Mouse (Mus musculus) CH12.LX (cell line): Measurements from ENCODE around the gene Hspa5. TPM values are rescaled to one million over a fixed set of nuclear protein-coding genes. Genes with fewer than 3 reads are reported as not detected.
A peak's percentile ranks its signal among the peaks of the same experiment; 100 is the strongest.
"Not testable (repeated sequence)": the region's sequence is repeated elsewhere in the genome, so short reads cannot be mapped to it uniquely, and the experiment has no call there.

Experiments
- DNase-seq: peaks from one replicate; pipeline ENCODE4 v3.0.0-alpha.2; 2013; ENCODE audit errors: extremely low read depth
- H3K27ac ChIP-seq: 2 replicates; pipeline ENCODE4 v1.5.1; 2012; ENCODE audit warnings: low read depth, mild to moderate bottlenecking, control low read depth, moderate library complexity; ENCODE audit not compliant: insufficient read depth
- H3K27me3 ChIP-seq: replicated peaks from 2 replicates; pipeline ENCODE3; 2012; ENCODE audit warnings: inconsistent platforms
- H3K36me3 ChIP-seq, 2 experiments: replicated peaks in 1 of 2; 2 replicates each; pipeline versions ENCODE3 to v1.6.1; 2012; ENCODE audit warnings: inconsistent platforms in 1 of 2, low read length in 1 of 2, mild to moderate bottlenecking in 1 of 2, mixed read lengths in 1 of 2, moderate library complexity in 1 of 2; ENCODE audit not compliant: control insufficient read depth in 1 of 2, insufficient read depth in 1 of 2
- H3K4me1 ChIP-seq, 2 experiments: 2 replicates each; pipeline ENCODE4 v1.6.1; 2012; ENCODE audit warnings: inconsistent platforms in 1 of 2, moderate library complexity in 1 of 2; ENCODE audit not compliant: insufficient read depth in 2 of 2, control insufficient read depth in 1 of 2
- H3K4me2 ChIP-seq: 2 replicates; pipeline ENCODE4 v1.6.1; 2012; ENCODE audit warnings: low read depth, mild to moderate bottlenecking, control low read depth; ENCODE audit not compliant: poor library complexity, insufficient read depth, severe bottlenecking
- H3K4me3 ChIP-seq, 3 experiments: fragments of 150-350 bp in 1 of 3; sonication (generic) in 1 of 3; replicated peaks in 1 of 3; 2 replicates each; pipeline versions ENCODE3 to v1.5.1; 2011 to 2012; ENCODE audit warnings: low read depth in 2 of 3, low read length in 2 of 3, mild to moderate bottlenecking in 2 of 3, moderate library complexity in 2 of 3, control low read depth in 1 of 3, improper control_type of control experiment in 1 of 3, inconsistent platforms in 1 of 3, mixed read lengths in 1 of 3; ENCODE audit not compliant: poor library complexity in 1 of 3
- H3K79me2 ChIP-seq: replicated peaks from 2 replicates; pipeline ENCODE4 v1.6.1; 2012; ENCODE audit warnings: mild to moderate bottlenecking, moderate library complexity; ENCODE audit not compliant: control insufficient read depth, poor library complexity, insufficient read depth, severe bottlenecking; ENCODE audit errors: extremely low read depth
- H3K9ac ChIP-seq: 2 replicates; pipeline ENCODE4 v1.6.1; 2012; ENCODE audit warnings: low read depth, mild to moderate bottlenecking, control low read depth, moderate library complexity; ENCODE audit not compliant: insufficient read depth
- H3K9me3 ChIP-seq: replicated peaks from 2 replicates; pipeline ENCODE3; 2012; ENCODE audit warnings: low read length, inconsistent platforms, mixed read lengths
- CTCF ChIP-seq, 2 experiments: IDR thresholded peaks in 1 of 2; conservative IDR thresholded peaks in 1 of 2; 2 replicates each; pipeline ENCODE4 v1.5.1; 2011 to 2012; ENCODE audit warnings: low read depth in 2 of 2, low read length in 2 of 2, improper control_type of control experiment in 1 of 2, inconsistent platforms in 1 of 2, mild to moderate bottlenecking in 1 of 2, moderate library complexity in 1 of 2
- ETS1 ChIP-seq: conservative IDR thresholded peaks from 2 replicates; pipeline ENCODE4 v1.6.1; 2012; ENCODE audit warnings: low read depth, mild to moderate bottlenecking, inconsistent platforms, low read length, improper control_type of control experiment, moderate library complexity
- IRF4 ChIP-seq: IDR thresholded peaks from 2 replicates; pipeline ENCODE4 v1.6.1; 2014; ENCODE audit warnings: low read depth, mild to moderate bottlenecking, inconsistent platforms, low read length, improper control_type of control experiment
- JUND ChIP-seq: conservative IDR thresholded peaks from 2 replicates; pipeline ENCODE4 v1.6.1; 2011; ENCODE audit warnings: low read depth, low read length, improper control_type of control experiment
- MXI1 ChIP-seq: IDR thresholded peaks from 2 replicates; pipeline ENCODE4 v1.6.1; 2011; ENCODE audit warnings: mild to moderate bottlenecking, low read depth, low read length, improper control_type of control experiment
- RCOR1 ChIP-seq: conservative IDR thresholded peaks from 2 replicates; pipeline ENCODE4 v1.6.1; 2012; ENCODE audit warnings: low read depth, mild to moderate bottlenecking, inconsistent platforms, low read length, improper control_type of control experiment
- TBP ChIP-seq: conservative IDR thresholded peaks from 2 replicates; pipeline ENCODE4 v1.6.1; 2011; ENCODE audit warnings: low read depth, low read length, improper control_type of control experiment
- TCF12 ChIP-seq: IDR thresholded peaks from 2 replicates; pipeline ENCODE4 v1.6.1; 2014; ENCODE audit warnings: low read depth, mild to moderate bottlenecking, inconsistent platforms, low read length, improper control_type of control experiment
- ZC3H11A ChIP-seq: IDR thresholded peaks from 2 replicates; pipeline ENCODE4 v1.6.1; 2012; ENCODE audit warnings: low read depth, mild to moderate bottlenecking, inconsistent platforms, low read length, improper control_type of control experiment
- dilution Hi-C: fragments of 300-500 bp; cut with MboI; formaldehyde crosslinking; loops from 2 replicates; pipeline ENCODE4 v1.14.3; 2020; ENCODE audit warnings: low sequenced_read_pairs; ENCODE audit not compliant: extremely low pct_unique_long_range_greater_than_20kb, extremely low pct_ligation_motif_present
- in situ Hi-C: fragments of 300-500 bp; cut with MboI; formaldehyde crosslinking; loops from 3 replicates; pipeline ENCODE4 v1.14.3; 2019; ENCODE audit warnings: low sequenced_read_pairs, low pct_ligation_motif_present, low pct_unique_long_range_greater_than_20kb, mixed read lengths
- polyA plus RNA-seq: library from polyadenylated mRNA; unstranded; fragments of >175 nt; gene quantifications from 2 replicates; pipeline ENCODE4 v1.2.1, GENCODE M21; 2012; ENCODE audit warnings: low read depth; ENCODE audit not compliant: insufficient read length
- total RNA-seq, 2 experiments: library from RNA; depleted of rRNA; stranded (reverse); fragments of 300-350 nt in 1 of 2; fragments of >200 nt in 1 of 2; gene quantifications; 2 replicates each; pipeline ENCODE4 v1.2.3; 2012 to 2014

Hspa5 gene
- total and polyA plus RNA-seq, 3 experiments = 791 to 1,168 (median 866) TPM

DNA sequence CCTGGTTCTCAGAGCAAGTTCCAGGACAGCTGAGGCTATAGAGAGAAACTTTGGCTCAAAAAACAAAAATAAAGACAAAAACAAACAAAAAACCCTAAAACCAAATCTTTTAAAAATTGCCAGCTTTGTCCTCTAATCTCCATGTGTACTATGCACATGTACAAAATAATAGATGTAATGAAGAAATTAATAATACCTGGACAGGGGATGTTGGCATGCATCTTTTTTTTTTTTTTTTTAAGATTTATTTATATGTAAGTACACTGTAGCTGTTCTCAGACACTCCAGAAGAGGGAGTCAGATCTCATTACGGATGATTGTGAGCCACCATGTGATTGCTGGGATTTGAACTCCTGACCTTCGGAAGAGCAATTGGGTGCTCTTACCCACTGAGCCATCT lies 20.8 kb downstream of the Hspa5 start:
- dilution Hi-C loops, DNase-seq, H3K4me3 ChIP-seq, H3K9ac ChIP-seq, H3K27me3 ChIP-seq, H3K27ac ChIP-seq, H3K9me3 ChIP-seq, H3K79me2 ChIP-seq, H3K4me2 ChIP-seq: not testable (repeated sequence)
- Histone ChIP-seq H3K4me1 (peaks cover 3 to 17% of the 10 kb centered on the region in 2 experiments; a peak in 2 of 4 replicates), H3K36me3 (peaks cover 39 to 64% of the 10 kb centered on the region in 2 experiments)
- in situ Hi-C loops = loop anchor here (10.0 to 25.0 kb wide), 2 partner anchors 172 to 320 kb away; partner anchors contain the start of genes AI182371, Cntrl and Traf1
- TF ChIP-seq TBP (0 out of 2 replicates have a peak, but pooled peaks have one; percentile 27), CTCF (conservative IDR thresholded peaks at IDR 0.05 in 1 of 2, IDR thresholded peaks at IDR 0.05 in 1 of 2; ENCODE audit: low read depth in 2 of 2, low read length in 2 of 2) (0 out of 4 replicates have a peak, but pooled peaks of 1 of the 2 experiments have one; percentile 5)

- dilution Hi-C loops (no loop called here), in situ Hi-C loops (loop anchor here (10.0 to 25.0 kb wide), 2 partner anchors 170 to 318 kb away; partner anchors contain the start of genes AI182371, Cntrl and Traf1)
- DNase-seq = no peak
- Histone ChIP-seq H3K36me3 (peaks cover 28 to 50% of the 10 kb centered on the region in 2 experiments), H3K79me2 (no peaks in the 10 kb centered on the region; the same call in 1 of the 2 replicates), H3K27me3 (no peaks in the 10 kb centered on the region), H3K4me2 (no peak overlapping the region), H3K9ac (no peak overlapping the region), H3K27ac (no peak overlapping the region), H3K9me3 (peaks cover 7% of the 10 kb centered on the region), H3K4me1 (peaks cover 3 to 24% of the 10 kb centered on the region in 2 experiments; a peak in 3 of 4 replicates), H3K4me3 (no peak overlapping the region)
- TF ChIP-seq MXI1 (no peak), TCF12 (no peak), RCOR1 (no peak), ZC3H11A (no peak), ETS1 (no peak), TBP (no peak), JUND (no peak), IRF4 (no peak)
Measured at GRCm38 (mm10) chr2:34794511-34794910, 22.7 kb downstream of the Hspa5 start.

GRCm38 (mm10) chr2:34795426-34795825 lies 23.7 kb downstream of the Hspa5 start:
- Histone ChIP-seq H3K36me3 (peaks cover 28 to 50% of the 10 kb centered on the region in 2 experiments), H3K27ac (no peak overlapping the region), H3K9ac (no peak overlapping the region)
- dilution Hi-C loops (no loop called here), in situ Hi-C loops (loop anchor here (10.0 to 25.0 kb wide), 2 partner anchors 169 to 317 kb away; partner anchors contain the start of genes AI182371, Cntrl and Traf1)
- TF ChIP-seq TCF12 = no peak
- TF ChIP-seq, all 38 proteins: peak for 0
- Histone ChIP-seq H3K4me3 (no peak overlapping the region), H3K27me3 (no peaks in the 10 kb centered on the region), H3K9me3 (peaks cover 7% of the 10 kb centered on the region), H3K4me2 (no peak overlapping the region), H3K79me2 (no peaks in the 10 kb centered on the region; the same call in 1 of the 2 replicates), H3K4me1 (peaks cover 3 to 22% of the 10 kb centered on the region in 2 experiments; a peak in 3 of 4 replicates)
- DNase-seq = no peak
